Mouse (Mus musculus) heart, embryonic 12.5 days (tissue): Measurements from ENCODE around the gene Spag9. TPM values are rescaled to one million over a fixed set of nuclear protein-coding genes. Genes with fewer than 3 reads are reported as not detected.

Source experiments
- ATAC-seq: fragments of 200-750 bp; cut with Nextera tagmentation; 2 replicates; pipeline ENCODE4 v1.8.0; 2017; ENCODE audit warnings: moderate TSS enrichment, moderate library complexity; ENCODE audit not compliant: insufficient number of reproducible peaks, low FRiP score
- H3K27ac ChIP-seq: fragments of 300-500 bp; sonication (generic); 2 replicates; pipeline ENCODE4 v1.5.1; 2016; ENCODE audit warnings: mild to moderate bottlenecking, moderate library complexity; ENCODE audit not compliant: poor library complexity, severe bottlenecking
- H3K27me3 ChIP-seq: fragments of 300-500 bp; sonication (generic); replicated peaks from 2 replicates; pipeline ENCODE4 v1.6.1; 2016; ENCODE audit warnings: mild to moderate bottlenecking, moderate library complexity
- H3K36me3 ChIP-seq: fragments of 300-500 bp; sonication (generic); 2 replicates; pipeline ENCODE4 v1.6.1; 2016; ENCODE audit warnings: mild to moderate bottlenecking, moderate library complexity
- H3K4me1 ChIP-seq: fragments of 300-500 bp; sonication (generic); replicated peaks from 2 replicates; pipeline ENCODE4 v1.6.1; 2016; ENCODE audit warnings: mild to moderate bottlenecking
- H3K4me2 ChIP-seq: fragments of 300-500 bp; sonication (generic); 2 replicates; pipeline ENCODE4 v1.6.1; 2016; ENCODE audit warnings: mild to moderate bottlenecking, moderate library complexity
- H3K4me3 ChIP-seq: fragments of 300-500 bp; sonication (generic); 2 replicates; pipeline ENCODE4 v1.5.1; 2016; ENCODE audit warnings: mild to moderate bottlenecking
- H3K9ac ChIP-seq: fragments of 300-500 bp; sonication (generic); 2 replicates; pipeline ENCODE4 v1.6.1; 2016; ENCODE audit warnings: mild to moderate bottlenecking, moderate library complexity
- H3K9me3 ChIP-seq: fragments of 300-500 bp; sonication (generic); replicated peaks from 2 replicates; pipeline ENCODE4 v1.6.1; 2016; ENCODE audit warnings: mild to moderate bottlenecking, moderate library complexity
- WGBS: fragments of 180-500 bp; shearing (Covaris S2); methylation state at CpG from one replicate; pipeline ENCODE4 v1.1.7; 2016; 5-methylcytosine and 5-hydroxymethylcytosine counted together
- polyA plus RNA-seq: library from polyadenylated mRNA; unstranded; fragments of >200 nt; fragmentation: Nextera tagmentation; extraction: Ambion mirVana; gene quantifications from 2 replicates; pipeline ENCODE4 v1.2.1, GENCODE M21; 2016

The Spag9 gene
- polyA plus RNA-seq, 1 experiment from 2014 or later = 48.3 TPM

- Histone ChIP-seq H3K9me3 (no peaks in the 10 kb centered on the region), H3K4me2 (no peak overlapping the region), H3K27ac (no peak overlapping the region), H3K9ac (no peak overlapping the region), H3K4me3 (no peak overlapping the region), H3K36me3 (no peaks in the 10 kb centered on the region), H3K27me3 (no peaks in the 10 kb centered on the region), H3K4me1 (peaks cover 15% of the 10 kb centered on the region)
- no peak for ATAC-seq
- WGBS = 71% methylated on average over 9 of the region's 9 CpGs
Observed at GRCm38 (mm10) chr11:94172186-94172585, 176.3 kb downstream of the Spag9 start.

DNA sequence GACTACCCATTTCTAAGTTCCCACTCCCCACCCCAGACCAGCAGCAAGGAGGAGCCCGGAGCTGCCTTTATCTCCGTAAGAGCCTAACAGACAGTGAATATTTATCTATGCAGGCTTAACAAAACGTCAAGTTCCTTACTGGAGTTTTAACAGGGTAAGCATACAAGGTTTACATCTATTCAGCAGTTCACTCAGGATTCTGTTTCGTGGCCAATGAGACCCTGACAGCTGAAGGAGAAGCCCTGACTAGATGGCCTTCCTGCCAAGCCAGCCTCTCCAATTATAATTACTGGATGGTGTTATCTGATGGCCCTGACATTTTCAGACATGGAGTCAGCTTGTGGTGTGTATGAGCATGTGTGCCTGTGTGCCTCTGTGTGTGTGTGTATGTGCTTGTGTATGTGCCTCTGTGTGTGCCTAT, 177.8 kb downstream of the Spag9 start:
- 24% methylated on average over 4 of the region's 4 CpGs for WGBS
- no peak for ATAC-seq

DNA sequence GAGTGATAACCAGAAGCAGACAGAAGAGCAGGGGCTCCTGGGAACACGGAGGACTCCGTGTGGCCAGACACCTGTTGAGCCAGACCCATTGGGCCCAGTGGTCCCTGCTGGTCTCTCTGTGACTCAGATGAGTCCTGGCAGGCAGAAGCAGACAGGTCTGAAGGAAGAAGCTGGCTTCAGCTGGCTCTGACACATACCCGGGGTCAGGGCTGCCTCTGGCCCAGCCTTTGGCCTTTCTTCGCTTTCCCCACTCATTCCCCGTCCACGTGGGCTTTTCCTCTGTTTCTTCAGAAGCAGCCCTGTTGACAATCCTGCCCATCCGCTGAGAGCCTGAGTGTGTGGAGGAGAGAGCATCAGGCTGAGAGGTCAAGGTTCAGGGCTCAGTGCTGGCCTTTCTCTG, 179.4 kb downstream of the Spag9 start:
- H3K36me3 ChIP-seq = no peaks in the 10 kb centered on the region
- H3K9ac ChIP-seq = 0 out of 2 replicates have a peak overlapping the region, but pooled peaks have one; percentile 5
- H3K27me3 ChIP-seq = no peaks in the 10 kb centered on the region
- ATAC-seq = 0 out of 2 replicates have a peak, but pooled peaks have one; percentile 15
- peaks cover 27% of the 10 kb centered on the region for H3K4me1 ChIP-seq
- WGBS = 72% methylated on average over 7 of the region's 7 CpGs
- H3K9me3 ChIP-seq = no peaks in the 10 kb centered on the region
- H3K4me2 ChIP-seq = no peak overlapping the region
- no peak overlapping the region for H3K27ac ChIP-seq
- H3K4me3 ChIP-seq = no peak overlapping the region

More for the DNA sequence above, 177.8 kb downstream of the Spag9 start:
- H3K4me2 ChIP-seq = no peak overlapping the region
- H3K4me3 ChIP-seq = no peak overlapping the region
- no peaks in the 10 kb centered on the region for H3K27me3 ChIP-seq
- H3K4me1 ChIP-seq = peaks cover 24% of the 10 kb centered on the region
- H3K9me3 ChIP-seq = no peaks in the 10 kb centered on the region
- H3K27ac ChIP-seq = no peak overlapping the region
- no peaks in the 10 kb centered on the region for H3K36me3 ChIP-seq
- H3K9ac ChIP-seq = no peak overlapping the region

Other genes with a start within 250 kb of the Spag9 start
- 26.0 and 26.7 TPM in 2 replicates for gene Utp18, start 110.3 kb upstream of the Spag9 start, polyA plus RNA-seq
- 24.7 and 26.6 TPM in 2 replicates for gene Mbtd1, start 110.2 kb upstream of the Spag9 start, polyA plus RNA-seq
- gene Nme2, start 39.8 kb upstream of the Spag9 start, polyA plus RNA-seq = 311 and 320 TPM in 2 replicates
- gene Gm20390, start 27.8 kb upstream of the Spag9 start, polyA plus RNA-seq = 272 and 292 TPM in 2 replicates
- gene Nme1, start 27.6 kb upstream of the Spag9 start, polyA plus RNA-seq = 88.4 and 101 TPM in 2 replicates
- 34.9 and 35.2 TPM in 2 replicates for gene Tob1, start 215.4 kb downstream of the Spag9 start, polyA plus RNA-seq
- gene Wfikkn2, start 249.9 kb downstream of the Spag9 start, polyA plus RNA-seq = 2.0 and 2.5 TPM in 2 replicates